Mouse (Mus musculus) activated CD4-positive, CD25-positive, alpha-beta regulatory T cell, adult 4 months (primary cell): ENCODE results near the gene Tardbp. TPM values are rescaled to one million over a fixed set of nuclear protein-coding genes. Genes with fewer than 3 reads are reported as not detected.

Experiments used
- ATAC-seq: one replicate; pipeline ENCODE4 v1.8.0; 2017
- polyA plus RNA-seq, 2 experiments: library from polyadenylated mRNA; unstranded; fragments of 100-300 nt; shearing (Covaris generic); gene quantifications; one replicate each; pipeline ENCODE4 v1.2.1; 2017

Gene Tardbp
- polyA plus RNA-seq, 2 experiments from 2014 or later: 149 to 181 TPM

- ATAC-seq: no peak
These were observed 24.9 kb downstream of the Tardbp start for GRCm38 (mm10) chr4:148601871-148602270.

GRCm38 (mm10) chr4:148600316-148600715 is 26.5 kb downstream of the Tardbp start:
- no peak for ATAC-seq

DNA sequence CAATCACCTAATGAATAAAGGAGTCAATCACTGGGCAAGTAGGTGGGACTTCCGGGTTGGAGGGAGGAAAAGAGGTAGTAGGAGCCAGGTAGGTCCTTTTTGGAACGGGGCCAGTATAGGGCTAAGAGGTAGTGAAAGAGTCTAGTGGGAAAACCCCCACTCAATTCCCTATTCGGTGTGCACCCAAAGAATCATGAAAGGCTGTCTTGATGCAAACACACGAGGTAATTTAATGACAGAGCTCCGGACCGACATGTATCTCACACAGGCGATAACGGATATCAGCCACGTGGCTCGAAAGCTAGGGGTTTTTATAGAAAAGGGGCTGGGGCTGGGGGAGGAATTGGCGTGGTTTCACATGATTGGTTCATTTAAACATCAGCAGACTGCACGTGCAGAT is 28.0 kb downstream of the Tardbp start:
- ATAC-seq: no peak

GRCm38 (mm10) chr4:148596731-148597130 is 30.1 kb downstream of the Tardbp start:
- no peak for ATAC-seq

- no peak for ATAC-seq
These were observed 30.9 kb downstream of the Tardbp start for GRCm38 (mm10) chr4:148595916-148596315.

- ATAC-seq: no peak
These were observed 32.8 kb downstream of the Tardbp start for GRCm38 (mm10) chr4:148593996-148594395.

DNA sequence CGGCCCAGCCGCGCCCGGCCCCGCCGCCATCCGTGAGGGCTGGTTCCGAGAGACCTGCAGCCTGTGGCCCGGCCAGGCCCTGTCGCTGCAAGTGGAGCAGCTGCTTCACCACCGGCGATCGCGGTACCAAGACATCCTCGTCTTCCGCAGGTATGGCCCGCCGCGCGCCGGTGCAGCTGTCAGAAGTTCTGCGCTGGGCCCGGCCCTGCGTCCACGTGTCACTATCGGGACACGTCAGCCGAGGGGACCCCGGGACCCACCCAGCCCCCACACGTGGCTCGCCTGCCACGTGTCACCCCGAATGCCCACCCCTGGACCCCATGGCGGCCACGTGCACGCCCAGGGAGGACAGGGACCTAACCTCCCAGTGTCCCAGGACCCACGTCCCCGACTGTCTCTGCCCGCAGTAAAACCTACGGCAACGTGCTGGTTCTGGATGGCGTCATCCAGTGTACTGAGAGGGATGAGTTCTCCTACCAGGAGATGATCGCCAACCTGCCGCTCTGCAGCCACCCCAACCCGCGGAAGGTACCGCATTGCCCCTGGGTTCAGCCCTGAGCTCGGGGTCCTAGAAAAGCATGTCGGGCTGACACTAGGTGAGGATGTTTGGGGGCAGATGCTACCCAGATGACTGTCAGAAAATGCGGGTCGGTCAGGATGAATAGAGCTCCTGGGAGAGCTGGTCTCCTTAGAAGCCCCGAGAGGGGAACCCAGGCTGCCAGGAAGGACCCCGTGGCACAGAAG is 35.0 kb downstream of the Tardbp start:
- ATAC-seq: no peak

- ATAC-seq: peak; percentile 100
These were observed 35.6 kb downstream of the Tardbp start, which contains the start of gene Srm for GRCm38 (mm10) chr4:148591171-148591630. Srm (plus strand) TSS chr4:148591503.

- ATAC-seq: peak; percentile 1
These were observed 36.2 kb downstream of the Tardbp start for GRCm38 (mm10) chr4:148590421-148591170.

DNA sequence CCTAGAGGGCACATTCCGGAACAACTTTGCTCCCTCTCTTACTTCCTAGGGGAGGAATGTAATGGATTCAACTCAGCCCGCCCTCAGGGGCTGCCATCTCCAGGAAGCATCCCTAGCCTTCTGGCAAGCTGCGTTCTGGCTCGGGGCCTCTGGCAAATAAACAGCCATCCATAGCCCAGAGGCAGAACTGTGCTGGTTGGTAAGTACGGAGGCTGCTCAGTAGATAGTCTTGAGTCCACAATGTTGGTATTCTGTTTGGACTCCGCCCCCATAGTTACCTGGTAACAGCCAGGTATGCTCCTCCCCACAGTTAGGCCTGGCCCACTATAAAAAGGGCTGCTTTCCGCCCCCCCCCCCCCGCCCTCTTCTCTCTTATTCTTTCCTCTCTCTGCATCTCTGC is 37.3 kb downstream of the Tardbp start:
- ATAC-seq: no peak

- ATAC-seq: no peak
These were observed 38.0 kb downstream of the Tardbp start for GRCm38 (mm10) chr4:148588793-148589192.

GRCm38 (mm10) chr4:148586648-148587047 is 40.2 kb downstream of the Tardbp start:
- ATAC-seq: no peak

DNA sequence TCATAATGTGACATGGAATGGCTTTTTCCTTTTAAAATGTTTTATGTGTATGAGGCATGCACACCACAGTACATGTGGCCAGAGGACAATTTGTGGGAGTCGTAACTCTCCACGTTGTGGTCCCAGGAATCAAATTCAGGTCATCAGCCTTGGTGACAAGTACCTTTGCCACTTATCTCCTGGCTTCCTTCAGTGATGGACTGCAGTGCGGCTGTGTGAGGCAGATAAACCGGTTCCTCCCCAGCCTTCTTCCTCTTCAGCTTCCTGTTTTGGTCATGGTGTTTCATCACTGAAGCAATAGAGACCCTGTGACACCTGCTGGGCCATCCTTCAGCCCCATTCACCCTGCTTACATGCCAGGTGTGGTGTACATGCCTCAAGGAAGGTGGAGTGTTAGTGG is 43.6 kb downstream of the Tardbp start:
- no peak for ATAC-seq

DNA sequence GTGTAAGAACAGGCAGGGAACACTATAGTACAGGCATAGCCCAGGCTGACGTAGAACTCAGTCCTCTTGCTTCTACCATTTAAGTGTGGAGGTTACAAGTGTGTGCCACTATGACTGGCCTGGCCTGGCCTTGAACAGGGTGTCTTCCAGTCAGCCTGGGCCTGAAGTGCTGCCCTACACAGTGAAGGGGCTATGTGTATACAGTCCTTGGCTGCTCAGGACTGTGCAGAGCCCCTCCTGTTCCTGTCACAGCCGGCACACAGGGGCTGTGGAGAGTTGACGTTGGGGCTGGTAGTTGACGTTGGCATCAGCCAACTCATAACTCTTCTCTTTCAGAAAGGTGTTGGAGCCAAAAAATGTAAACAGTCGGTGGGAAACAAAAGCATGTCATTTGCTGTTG is 45.4 kb downstream of the Tardbp start:
- ATAC-seq: no peak

DNA sequence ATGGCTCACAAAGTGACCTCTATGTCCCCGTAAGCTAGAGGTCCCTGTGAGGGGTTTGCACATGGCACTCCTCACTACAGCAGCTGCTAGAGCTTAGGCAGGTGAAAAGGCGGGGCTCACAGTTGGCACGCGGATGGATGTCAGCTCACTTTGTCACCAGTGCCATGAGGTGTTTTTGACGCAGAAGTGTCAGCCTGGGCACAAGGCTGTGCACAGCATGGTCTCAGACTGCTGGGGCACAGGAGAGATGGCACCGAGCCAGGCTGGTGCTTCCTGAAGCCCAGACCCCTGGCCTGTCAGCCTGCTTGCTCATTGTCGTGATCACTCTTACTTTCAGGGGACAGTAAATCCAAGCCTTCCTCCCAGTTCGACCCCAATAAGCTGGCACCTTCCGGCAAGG is 46.1 kb downstream of the Tardbp start:
- ATAC-seq: no peak

GRCm38 (mm10) chr4:148573222-148573621 is 53.6 kb downstream of the Tardbp start:
- no peak for ATAC-seq

GRCm38 (mm10) chr4:148570693-148571295 is 56.0 kb downstream of the Tardbp start:
- no peak for ATAC-seq

DNA sequence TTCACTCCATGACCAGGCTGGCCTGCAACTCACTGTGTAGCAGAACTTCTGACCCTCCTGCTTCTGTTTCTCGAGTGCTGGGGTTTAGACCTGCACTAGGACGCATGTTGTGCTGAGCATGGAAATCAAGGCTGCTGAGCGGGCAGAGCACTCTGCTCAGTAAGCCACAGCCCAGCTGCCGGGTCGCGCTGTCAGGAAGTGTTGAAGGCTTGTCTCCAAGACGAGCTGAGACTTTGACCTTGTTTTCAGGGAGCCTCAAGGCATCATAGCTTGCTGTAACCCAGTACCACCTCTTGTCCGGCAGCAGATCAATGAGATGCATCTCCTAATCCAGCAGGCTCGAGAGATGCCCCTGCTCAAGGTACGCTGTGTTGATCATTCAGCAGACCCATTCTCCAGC is 56.7 kb downstream of the Tardbp start:
- no peak for ATAC-seq

DNA sequence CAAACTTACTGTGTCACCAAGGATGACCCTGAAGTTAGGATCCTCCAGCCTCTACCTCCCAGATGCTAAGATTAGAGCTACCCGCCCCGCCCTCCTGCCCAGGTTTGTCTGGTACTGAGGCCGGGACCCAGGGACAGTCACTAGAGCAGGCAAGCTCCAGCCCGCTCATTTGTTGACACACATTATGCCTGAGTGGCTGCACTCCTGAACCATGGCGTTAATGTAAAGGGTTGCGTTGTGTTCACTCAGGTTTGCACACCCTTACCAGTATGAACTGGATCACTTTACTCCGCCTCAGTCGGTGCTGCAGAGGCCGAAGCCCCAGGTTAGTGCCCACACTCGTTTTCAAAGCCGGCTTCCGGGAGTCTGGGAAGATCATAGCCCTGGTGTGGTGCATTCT is 63.2 kb downstream of the Tardbp start:
- ATAC-seq: no peak

GRCm38 (mm10) chr4:148562676-148563075 is 64.1 kb downstream of the Tardbp start:
- ATAC-seq: no peak
